Mouse (Mus musculus) MEL (cell line): ENCODE results near the gene Fam110c.

Experiments
- CTCF ChIP-seq, 3 experiments: IDR thresholded peaks in 2 of 3; conservative IDR thresholded peaks in 1 of 3; 2 replicates each; pipeline ENCODE4 v1.5.1; 2011 to 2012; ENCODE audit warnings: low read length in 3 of 3, low read depth in 2 of 3, mild to moderate bottlenecking in 2 of 3, improper control_type of control experiment in 1 of 3, inconsistent platforms in 1 of 3, mixed read lengths in 1 of 3, moderate library complexity in 1 of 3; ENCODE audit not compliant: control insufficient read depth in 1 of 3, insufficient read depth in 1 of 3, poor library complexity in 1 of 3, severe bottlenecking in 1 of 3
- EP300 ChIP-seq, 2 experiments: IDR thresholded peaks; 2 replicates each; pipeline ENCODE4 v1.6.1; 2011; ENCODE audit warnings: improper control_type of control experiment in 2 of 2, low read length in 2 of 2, low read depth in 1 of 2, mild to moderate bottlenecking in 1 of 2
- MXI1 ChIP-seq: IDR thresholded peaks from 2 replicates; pipeline ENCODE4 v1.6.1; 2011; ENCODE audit warnings: mild to moderate bottlenecking, low read depth, low read length, improper control_type of control experiment
- POLR2A ChIP-seq, 2 experiments: IDR thresholded peaks; 2 replicates each; pipeline ENCODE4 v1.6.1; 2011 to 2012; ENCODE audit warnings: low read length in 2 of 2, mild to moderate bottlenecking in 2 of 2, control low read depth in 1 of 2, improper control_type of control experiment in 1 of 2, low read depth in 1 of 2, moderate library complexity in 1 of 2; ENCODE audit not compliant: control insufficient read depth in 1 of 2, insufficient read depth in 1 of 2, poor library complexity in 1 of 2
- RAD21 ChIP-seq: IDR thresholded peaks from 2 replicates; pipeline ENCODE4 v1.6.1; 2011; ENCODE audit warnings: mild to moderate bottlenecking, low read depth, low read length, improper control_type of control experiment
- TCF12 ChIP-seq: IDR thresholded peaks from 2 replicates; pipeline ENCODE4 v1.6.1; 2014; ENCODE audit warnings: low read depth, mild to moderate bottlenecking, inconsistent platforms, low read length, improper control_type of control experiment, moderate library complexity

DNA sequence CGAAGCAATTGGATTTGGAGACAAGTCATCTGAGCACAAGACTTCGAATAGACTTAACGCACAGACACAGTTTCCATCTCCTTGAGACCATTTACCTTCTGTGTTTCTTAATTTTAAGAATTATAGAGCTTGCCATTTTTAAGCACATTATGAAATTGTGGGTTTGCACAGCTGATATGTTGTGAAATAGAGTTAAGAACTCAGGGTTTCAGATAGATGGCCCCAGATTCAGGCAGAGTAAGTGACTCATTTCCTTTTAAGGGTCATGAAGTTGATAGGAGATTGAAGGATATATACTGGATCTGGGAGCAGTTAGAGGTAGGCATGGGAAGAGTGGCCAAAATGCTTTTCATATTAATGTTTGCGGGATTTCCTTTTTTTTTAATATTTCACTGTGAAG is 27.5 kb downstream of the Fam110c start:
- TF ChIP-seq CTCF (IDR thresholded peaks at IDR 0.05 in 2 of 3, conservative IDR thresholded peaks at IDR 0.05 in 1 of 3; ENCODE audit: control insufficient read depth in 1 of 3, insufficient read depth in 1 of 3, low read depth in 2 of 3, low read length in 3 of 3, poor library complexity in 1 of 3, severe bottlenecking in 1 of 3) (no peak), TCF12 (no peak), EP300 (IDR thresholded peaks at IDR 0.05; ENCODE audit: low read depth in 1 of 2, low read length in 2 of 2) (no peak), POLR2A (IDR thresholded peaks at IDR 0.05; ENCODE audit: control insufficient read depth in 1 of 2, insufficient read depth in 1 of 2, low read depth in 1 of 2, low read length in 2 of 2, poor library complexity in 1 of 2) (no peak), RAD21 (no peak), MXI1 (no peak)
